Mouse (Mus musculus) neural tube, embryonic 15.5 days (tissue): ENCODE data around the gene Cygb. TPM values are rescaled to one million over a fixed set of nuclear protein-coding genes. Genes with fewer than 3 reads are reported as not detected.
A peak's percentile ranks its signal among the peaks of the same experiment; 100 is the strongest.

Source experiments
- ATAC-seq: fragments of 200-750 bp; cut with Nextera tagmentation; 2 replicates; pipeline ENCODE4 v1.8.0; 2017; ENCODE audit warnings: mild to moderate bottlenecking, moderate TSS enrichment, moderate library complexity; ENCODE audit not compliant: low FRiP score
- H3K27ac ChIP-seq: fragments of 300-500 bp; sonication (generic); replicated peaks from 2 replicates; pipeline ENCODE4 v1.5.1; 2015; ENCODE audit warnings: mild to moderate bottlenecking, inconsistent platforms
- H3K27me3 ChIP-seq: fragments of 300-500 bp; sonication (generic); replicated peaks from 2 replicates; pipeline ENCODE4 v1.6.1; 2015; ENCODE audit warnings: inconsistent platforms
- H3K36me3 ChIP-seq: fragments of 300-500 bp; sonication (generic); 2 replicates; pipeline ENCODE4 v1.6.1; 2015; ENCODE audit warnings: inconsistent platforms
- H3K4me1 ChIP-seq: fragments of 300-500 bp; sonication (generic); 2 replicates; pipeline ENCODE4 v1.6.1; 2015; ENCODE audit warnings: inconsistent platforms
- H3K4me2 ChIP-seq: fragments of 300-500 bp; sonication (generic); 2 replicates; pipeline ENCODE4 v1.6.1; 2015; ENCODE audit warnings: inconsistent platforms, mild to moderate bottlenecking, moderate library complexity
- H3K4me3 ChIP-seq: fragments of 300-500 bp; sonication (generic); replicated peaks from 2 replicates; pipeline ENCODE4 v1.5.1; 2015; ENCODE audit warnings: mild to moderate bottlenecking, inconsistent platforms
- H3K9ac ChIP-seq: fragments of 300-500 bp; sonication (generic); replicated peaks from 2 replicates; pipeline ENCODE4 v1.6.1; 2015; ENCODE audit warnings: mild to moderate bottlenecking, inconsistent platforms
- H3K9me3 ChIP-seq: fragments of 300-500 bp; sonication (generic); replicated peaks from 2 replicates; pipeline ENCODE4 v1.6.1; 2016; ENCODE audit warnings: inconsistent platforms
- WGBS: fragments of 180-500 bp; shearing (Covaris S2); methylation state at CpG from one replicate; pipeline ENCODE4 v1.1.7; 2015; ENCODE audit warnings: mixed read lengths; 5-methylcytosine and 5-hydroxymethylcytosine counted together
- polyA plus RNA-seq: library from polyadenylated mRNA; unstranded; fragments of >200 nt; fragmentation: Nextera tagmentation; extraction: Ambion mirVana; gene quantifications from 2 replicates; pipeline ENCODE4 v1.2.1, GENCODE M21; 2015

Cygb gene
- polyA plus RNA-seq, 1 experiment from 2014 or later: 31.1 TPM

GRCm38 (mm10) chr11:116652330-116653098 lies 1.6 kb downstream of the Cygb start:
- peaks cover 55% of the 10 kb centered on the region for H3K4me1 ChIP-seq
- 0 out of 2 replicates have a peak, but pooled peaks cover 3% of the 10 kb centered on the region for H3K36me3 ChIP-seq
- peak overlapping the region; percentile 38; the same call in 1 of the 2 replicates for H3K9ac ChIP-seq
- no peaks in the 10 kb centered on the region for H3K9me3 ChIP-seq
- peak overlapping the region; percentile 95 for H3K4me2 ChIP-seq
- no peak for ATAC-seq
- H3K27ac ChIP-seq: no peak overlapping the region
- H3K4me3 ChIP-seq: peak overlapping the region; percentile 66
- H3K27me3 ChIP-seq: peaks cover 12% of the 10 kb centered on the region
- 58% methylated on average over 25 of the region's 25 CpGs for whole genome bisulfite sequencing

GRCm38 (mm10) chr11:116651339-116651738 lies 2.8 kb downstream of the Cygb start:
- H3K27me3 ChIP-seq: peaks cover 12% of the 10 kb centered on the region
- peak overlapping the region; percentile 95 for H3K4me2 ChIP-seq
- H3K36me3 ChIP-seq: 0 out of 2 replicates have a peak, but pooled peaks cover 3% of the 10 kb centered on the region
- 84% methylated on average over 8 of the region's 8 CpGs for WGBS
- no peak for ATAC-seq
- no peak overlapping the region for H3K9ac ChIP-seq
- H3K4me3 ChIP-seq: no peak overlapping the region
- no peaks in the 10 kb centered on the region for H3K9me3 ChIP-seq
- no peak overlapping the region for H3K27ac ChIP-seq
- peaks cover 45% of the 10 kb centered on the region for H3K4me1 ChIP-seq

- WGBS: 78% methylated on average over 8 of the region's 8 CpGs
- H3K4me3 ChIP-seq: no peak overlapping the region
- peaks cover 44% of the 10 kb centered on the region for H3K4me1 ChIP-seq
- 0 out of 2 replicates have a peak, but pooled peaks cover 3% of the 10 kb centered on the region for H3K36me3 ChIP-seq
- no peak overlapping the region for H3K27ac ChIP-seq
- H3K9ac ChIP-seq: no peak overlapping the region
- ATAC-seq: no peak
- no peaks in the 10 kb centered on the region for H3K9me3 ChIP-seq
- H3K27me3 ChIP-seq: peaks cover 12% of the 10 kb centered on the region
- no peak overlapping the region for H3K4me2 ChIP-seq
These were observed 3.3 kb downstream of the Cygb start for GRCm38 (mm10) chr11:116650811-116651210.

GRCm38 (mm10) chr11:116649711-116650337 lies 4.3 kb downstream of the Cygb start:
- ATAC-seq: no peak
- 94% methylated on average over 13 of the region's 13 CpGs for WGBS
- no peaks in the 10 kb centered on the region for H3K9me3 ChIP-seq
- 0 out of 2 replicates have a peak, but pooled peaks cover 3% of the 10 kb centered on the region for H3K36me3 ChIP-seq
- H3K27ac ChIP-seq: no peak overlapping the region
- H3K4me3 ChIP-seq: no peak overlapping the region
- no peak overlapping the region for H3K9ac ChIP-seq
- H3K4me2 ChIP-seq: no peak overlapping the region
- H3K4me1 ChIP-seq: peaks cover 44% of the 10 kb centered on the region
- H3K27me3 ChIP-seq: peaks cover 9% of the 10 kb centered on the region

- no peak overlapping the region for H3K4me2 ChIP-seq
- 75% methylated on average over 10 of the region's 10 CpGs for WGBS
These were observed 5.1 kb downstream of the Cygb start for GRCm38 (mm10) chr11:116648976-116649375.

GRCm38 (mm10) chr11:116648213-116648921 lies 5.7 kb downstream of the Cygb start:
- no peak for ATAC-seq
- no peak overlapping the region for H3K4me3 ChIP-seq
- H3K36me3 ChIP-seq: 0 out of 2 replicates have a peak, but pooled peaks cover 3% of the 10 kb centered on the region
- H3K9ac ChIP-seq: no peak overlapping the region
- no peak overlapping the region for H3K27ac ChIP-seq
- H3K4me2 ChIP-seq: no peak overlapping the region
- 62% methylated on average over 18 of the region's 18 CpGs for WGBS
- peaks cover 8% of the 10 kb centered on the region for H3K27me3 ChIP-seq
- H3K4me1 ChIP-seq: peaks cover 45% of the 10 kb centered on the region
- H3K9me3 ChIP-seq: no peaks in the 10 kb centered on the region

More at GRCm38 (mm10) chr11:116648976-116649375, 5.1 kb downstream of the Cygb start:
- Histone ChIP-seq H3K9ac (no peak overlapping the region), H3K4me3 (no peak overlapping the region), H3K36me3 (0 out of 2 replicates have a peak, but pooled peaks cover 3% of the 10 kb centered on the region), H3K9me3 (no peaks in the 10 kb centered on the region), H3K27me3 (peaks cover 8% of the 10 kb centered on the region), H3K27ac (no peak overlapping the region), H3K4me1 (peaks cover 43% of the 10 kb centered on the region)
- no peak for ATAC-seq

- H3K4me1 ChIP-seq: peaks cover 41% of the 10 kb centered on the region
- no peak overlapping the region for H3K27ac ChIP-seq
- H3K27me3 ChIP-seq: peaks cover 5% of the 10 kb centered on the region; the same call in 1 of the 2 replicates
- no peak overlapping the region for H3K9ac ChIP-seq
- 75% methylated on average over 11 of the region's 11 CpGs for WGBS
- H3K4me3 ChIP-seq: no peak overlapping the region
- ATAC-seq: no peak
- H3K4me2 ChIP-seq: no peak overlapping the region
- H3K9me3 ChIP-seq: no peaks in the 10 kb centered on the region
- 0 out of 2 replicates have a peak, but pooled peaks cover 3% of the 10 kb centered on the region for H3K36me3 ChIP-seq
These were observed 6.6 kb downstream of the Cygb start for GRCm38 (mm10) chr11:116647340-116647991.

- Histone ChIP-seq H3K9me3 (no peaks in the 10 kb centered on the region), H3K4me3 (no peak overlapping the region), H3K36me3 (0 out of 2 replicates have a peak, but pooled peaks cover 3% of the 10 kb centered on the region), H3K9ac (no peak overlapping the region), H3K4me2 (no peak overlapping the region), H3K27ac (no peak overlapping the region), H3K27me3 (peaks cover 3% of the 10 kb centered on the region; the same call in 1 of the 2 replicates), H3K4me1 (peaks cover 34% of the 10 kb centered on the region)
- no peak for ATAC-seq
- WGBS: 93% methylated on average over 7 of the region's 7 CpGs
These were observed 7.3 kb downstream of the Cygb start for GRCm38 (mm10) chr11:116646771-116647170.

- H3K9me3 ChIP-seq: no peaks in the 10 kb centered on the region
- H3K27me3 ChIP-seq: peaks cover 2% of the 10 kb centered on the region; the same call in 1 of the 2 replicates
- ATAC-seq: no peak
- peaks cover 28% of the 10 kb centered on the region for H3K4me1 ChIP-seq
- no peak overlapping the region for H3K4me3 ChIP-seq
- H3K9ac ChIP-seq: no peak overlapping the region
- no peak overlapping the region for H3K27ac ChIP-seq
- H3K4me2 ChIP-seq: no peak overlapping the region
- 0 out of 2 replicates have a peak, but pooled peaks cover 3% of the 10 kb centered on the region for H3K36me3 ChIP-seq
- WGBS: 79% methylated on average over 11 of the region's 11 CpGs
These were observed 8.0 kb downstream of the Cygb start for GRCm38 (mm10) chr11:116646136-116646535.

- H3K4me3 ChIP-seq: no peak overlapping the region
- H3K4me1 ChIP-seq: peaks cover 24% of the 10 kb centered on the region
- ATAC-seq: no peak
- H3K36me3 ChIP-seq: 0 out of 2 replicates have a peak, but pooled peaks cover 3% of the 10 kb centered on the region
- H3K27ac ChIP-seq: no peak overlapping the region
- H3K9ac ChIP-seq: no peak overlapping the region
- no peak overlapping the region for H3K4me2 ChIP-seq
- 0 out of 2 replicates have a peak, but pooled peaks cover 2% of the 10 kb centered on the region for H3K27me3 ChIP-seq
- H3K9me3 ChIP-seq: no peaks in the 10 kb centered on the region
- 74% methylated on average over 8 of the region's 8 CpGs for WGBS
These were observed 8.5 kb downstream of the Cygb start for GRCm38 (mm10) chr11:116645446-116646110.
